ENCODE assay signal across 10 mouse cellular contexts in the genomic region with DNA sequence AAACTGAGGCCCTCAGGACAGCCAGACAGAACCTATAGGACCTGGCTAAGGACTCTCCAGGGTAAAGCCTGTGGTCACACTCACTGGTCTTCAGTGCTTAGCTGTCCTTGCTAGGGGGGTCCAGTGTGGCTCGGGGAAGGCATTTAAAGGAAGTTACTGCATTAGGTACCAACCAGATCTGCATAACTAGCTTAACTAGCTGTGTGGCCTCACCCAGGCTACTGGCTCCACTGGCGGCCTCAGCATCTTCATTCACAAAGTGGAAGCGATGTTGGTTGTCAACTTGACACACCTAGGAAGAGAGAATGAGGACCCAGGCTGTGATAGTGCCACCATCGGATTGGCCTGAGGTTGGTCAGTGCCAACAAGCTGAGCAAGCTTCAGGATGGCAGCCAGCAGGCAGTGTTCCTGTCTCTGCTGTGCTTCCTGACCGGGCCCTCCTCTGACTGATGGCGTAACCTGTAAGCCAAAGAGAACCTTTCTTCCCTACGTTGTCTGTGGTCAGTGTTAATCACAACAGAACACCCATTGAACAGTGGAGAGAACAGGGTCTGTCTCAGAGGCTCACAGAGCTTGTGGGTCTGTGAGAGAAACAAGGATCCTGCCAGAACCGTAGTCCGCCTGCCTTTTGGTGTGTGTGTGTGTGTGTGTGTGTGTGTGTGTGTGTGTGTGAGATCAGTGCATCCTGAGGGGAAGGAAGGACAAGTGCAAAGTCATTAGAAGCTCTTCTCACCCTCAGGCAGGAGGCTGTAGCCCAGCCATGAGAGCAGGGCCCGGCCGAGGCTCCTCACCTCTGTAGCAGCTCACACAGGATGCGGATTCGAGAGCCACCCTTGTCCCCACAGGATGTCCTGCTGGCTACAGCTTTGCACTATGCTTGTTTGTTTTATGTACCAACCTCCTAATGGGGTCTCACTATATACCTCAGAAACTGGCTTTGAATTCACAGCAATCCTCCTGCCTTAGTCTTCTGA. TPM values are rescaled to one million over a fixed set of nuclear protein-coding genes. Genes with fewer than 3 reads are reported as not detected.
DNase-seq lines count a peak whose midpoint lies in the region; ATAC-seq lines count a peak whose summit lies in the region.
"Had no signal": no experiment of that assay in that cellular context is flagged by ENCODE, and none has a peak within 500 bp of the region (broad histone marks: within the 10 kb centered on the region; RNA-seq: fewer than 3 reads in every experiment).

No protein-coding gene starts in this region.

- no peaks in the 10 kb centered on the region for H3K27me3 ChIP-seq in heart, embryonic 15.5 days
- no peaks in the 10 kb centered on the region for H3K27me3 ChIP-seq in midbrain, embryonic 10.5 days (ENCODE audit: low read depth, poor library complexity, severe bottlenecking)
- H3K27me3 ChIP-seq: liver, embryonic 15.5 days had no signal

- DNase-seq in heart, postnatal 25 days (ENCODE audit: low spot score) = no peak
- DNase-seq in cerebellum, postnatal 25 days = peak; percentile 60 to 70
- peak; percentile 73 for DNase-seq in lung, postnatal 36 days
- DNase-seq in gastrocnemius, postnatal 14 days = no peak
- DNase-seq in gastrocnemius, postnatal 4 days (ENCODE audit: low spot score in 2 of 2) = no peak
- no peak for DNase-seq in midbrain, embryonic 10.5 days (ENCODE audit: low spot score)

- H3K4me1 ChIP-seq in heart, embryonic 15.5 days (replicated peaks) = no peaks in the 10 kb centered on the region
- peaks cover 25% of the 10 kb centered on the region for H3K4me1 ChIP-seq in midbrain, embryonic 10.5 days

- ATAC-seq in heart, embryonic 15.5 days (replicated peaks; ENCODE audit: insufficient number of reproducible peaks, insufficient read depth, low FRiP score, low read depth) = no peak
- peak; percentile 46 for ATAC-seq in CD4-positive, CD25-positive, alpha-beta regulatory T cell, adult 4 months

- no peaks in the 10 kb centered on the region for H3K36me3 ChIP-seq in heart, embryonic 15.5 days
- no peaks in the 10 kb centered on the region for H3K36me3 ChIP-seq in midbrain, embryonic 10.5 days
- H3K36me3 ChIP-seq: liver, embryonic 15.5 days had no signal

- H3K27ac ChIP-seq in heart, embryonic 15.5 days = 0 out of 2 replicates have a peak overlapping the region, but pooled peaks have one; percentile 20
- H3K27ac ChIP-seq in midbrain, embryonic 10.5 days (replicated peaks) = no peak overlapping the region
- H3K27ac ChIP-seq: layer of hippocampus, adult 2 months; liver, embryonic 15.5 days had no signal

- no peaks in the 10 kb centered on the region for H3K9me3 ChIP-seq in heart, embryonic 15.5 days (replicated peaks)
- H3K9me3 ChIP-seq in midbrain, embryonic 10.5 days (replicated peaks) = no peaks in the 10 kb centered on the region
- H3K9me3 ChIP-seq: liver, embryonic 15.5 days had no signal

- no peak overlapping the region for H3K4me2 ChIP-seq in heart, embryonic 15.5 days
- H3K4me2 ChIP-seq: liver, embryonic 15.5 days had no signal

- no peak overlapping the region for H3K9ac ChIP-seq in heart, embryonic 15.5 days
- H3K9ac ChIP-seq: liver, embryonic 15.5 days had no signal

- intact Hi-C loops in heart, postnatal 25 days (cut with DNase I) = no loop called here
- intact Hi-C loops in gastrocnemius, postnatal 14 days (cut with DNase I; ENCODE audit: low total_unique reads) = no loop called here

- 78% methylated on average over 13 of the region's 13 CpGs for WGBS in heart, embryonic 15.5 days
- WGBS in midbrain, embryonic 10.5 days = 88% methylated on average over 13 of the region's 13 CpGs

- H3K4me3 ChIP-seq in heart, embryonic 15.5 days = no peak overlapping the region
- no peak overlapping the region for H3K4me3 ChIP-seq in midbrain, embryonic 10.5 days
- H3K4me3 ChIP-seq: layer of hippocampus, adult 2 months; liver, embryonic 15.5 days had no signal

RNA-seq across cellular contexts. Expression of a gene that starts 13.4 kb away (rescaled TPM):
- 0.15 TPM in 1 of 2 replicates, not detected in the other for polyA plus RNA-seq in heart, embryonic 15.5 days (2015; fragmentation: Nextera tagmentation; extraction: Ambion mirVana)
- under 1 TPM in 1 of 2 experiments, not detected in 1; 0.31 TPM for total RNA-seq in heart, postnatal 25 days (2021)
- 1 to 10 TPM; 6.1 to 9.8 TPM for polyA plus RNA-seq in CD4-positive, CD25-positive, alpha-beta regulatory T cell, adult 4 months (2017; shearing (Covaris generic))
- total RNA-seq in gastrocnemius, postnatal 14 days (2021) = under 1 TPM; 0.23 to 0.33 TPM
- total RNA-seq in gastrocnemius, postnatal 4 days (2021) = under 1 TPM; 0.31 to 0.32 TPM
- polyA plus RNA-seq in midbrain, embryonic 10.5 days (2016; fragmentation: Nextera tagmentation; extraction: Ambion mirVana) = not detected in 2 replicates

RNA-seq across cellular contexts. Expression of a gene that starts 16.5 kb away (rescaled TPM):
- polyA plus RNA-seq in heart, embryonic 15.5 days (2015; fragmentation: Nextera tagmentation; extraction: Ambion mirVana) = 10.2 and 24.9 TPM in 2 replicates
- 10 to 100 TPM; 13.7 to 21.1 TPM for total RNA-seq in heart, postnatal 25 days (2021)
- polyA plus RNA-seq in CD4-positive, CD25-positive, alpha-beta regulatory T cell, adult 4 months (2017; shearing (Covaris generic)) = 100 to 1,000 TPM; 310 to 397 TPM
- 1 to 10 TPM; 8.7 to 9.1 TPM for total RNA-seq in gastrocnemius, postnatal 14 days (2021)
- 10 to 100 TPM; 16.1 to 17.0 TPM for total RNA-seq in gastrocnemius, postnatal 4 days (2021)
- 3.6 and 3.8 TPM in 2 replicates for polyA plus RNA-seq in midbrain, embryonic 10.5 days (2016; fragmentation: Nextera tagmentation; extraction: Ambion mirVana)

Comparison
In these comparisons a context has a peak if more than half of its experiments do, and no peak if none do; other contexts are left out.
1. DNase-seq: peak in cerebellum, postnatal 25 days (2 of 2) and lung, postnatal 36 days (single experiment); none in heart, postnatal 25 days (single experiment), gastrocnemius, postnatal 14 days (single experiment), gastrocnemius, postnatal 4 days (0 of 2) and midbrain, embryonic 10.5 days (single experiment).